Mouse (Mus musculus) duodenum, adult 2 months (tissue): ENCODE results near the gene Hist1h2ba. TPM values are rescaled to one million over a fixed set of nuclear protein-coding genes. Genes with fewer than 3 reads are reported as not detected.

Experiments used
- polyA plus RNA-seq: library from polyadenylated mRNA; depleted of rRNA; stranded (reverse); fragments of >200 nt; gene quantifications from 2 replicates; pipeline ENCODE4 v1.2.3, GENCODE M21; 2012; ENCODE audit warnings: low replicate concordance; rRNA removed

The Hist1h2ba gene
- not detected in 2 replicates for polyA plus RNA-seq

GRCm38 (mm10) chr13:23933421-23934210, at the start of gene Hist1h2ba:
Hist1h2ba (minus strand) TSS chr13:23934156.

DNA sequence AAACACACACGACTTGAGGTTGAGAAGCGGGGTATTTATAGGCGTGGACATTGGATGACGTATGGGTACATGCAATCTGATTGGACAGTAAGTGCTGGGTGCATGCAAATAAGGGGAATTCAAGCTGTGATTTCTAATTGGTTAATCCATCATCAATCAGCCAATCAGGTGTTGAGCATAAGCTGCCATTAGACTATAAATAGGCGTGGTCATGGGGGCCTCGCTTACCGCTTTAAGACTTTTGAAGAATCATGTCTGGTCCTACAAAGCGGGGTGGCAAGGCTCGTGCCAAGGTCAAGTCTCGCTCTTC, 210 bp upstream of the Hist1h2ba start, which contains the start of gene Hist1h2aa:
Hist1h2aa (plus strand) TSS at position 252 of the 310 bp plus-strand sequence.

DNA sequence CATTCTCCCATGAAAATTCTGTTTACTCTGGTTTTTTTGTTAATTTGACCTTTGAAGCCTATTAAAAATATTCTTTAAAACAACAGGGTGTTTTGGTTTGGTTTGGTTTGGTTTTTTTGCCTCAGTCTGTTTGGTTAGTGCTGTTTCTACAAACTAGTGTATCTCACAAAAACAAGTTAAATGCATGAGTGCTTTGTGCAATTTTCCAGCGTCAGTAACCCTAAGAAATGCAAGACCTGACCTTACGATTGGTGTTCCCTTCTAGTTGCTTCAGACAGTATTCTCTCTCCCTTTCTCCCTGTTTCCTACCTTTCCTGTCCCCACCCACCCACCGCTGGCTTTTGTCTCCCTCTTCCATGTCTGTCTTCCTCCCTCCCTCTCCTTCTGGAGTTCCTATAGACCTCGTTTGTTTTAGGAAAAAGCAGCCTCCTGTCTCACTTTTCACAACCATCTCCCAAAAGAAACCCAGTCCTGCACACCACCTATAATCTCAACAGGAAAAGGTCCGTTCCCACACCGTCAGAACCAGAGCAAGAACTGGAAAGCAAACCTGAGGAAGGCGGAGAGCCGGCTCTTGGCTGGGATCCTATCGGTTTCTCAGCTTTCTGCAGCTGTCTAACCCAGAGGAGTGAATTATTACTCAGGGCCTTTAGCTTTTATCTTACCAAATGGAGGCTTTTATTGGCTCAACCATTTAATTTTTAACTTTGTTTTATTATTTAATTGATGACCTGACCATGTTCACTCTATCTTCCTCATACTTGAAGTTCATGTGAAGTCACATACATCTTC, 19.4 kb downstream of the Hist1h2ba start, which contains the start of gene Slc17a4:
Slc17a4 (minus strand) TSS at position 634 of the 792 bp plus-strand sequence.

Other genes with a start within 250 kb of the Hist1h2ba start
- gene Hist1h2bc, start 250.0 kb downstream of the Hist1h2ba start, polyA plus RNA-seq, result 151 and 487 TPM in 2 replicates
- gene Hist1h1t, start 238.3 kb downstream of the Hist1h2ba start, polyA plus RNA-seq, result not detected in 2 replicates
- gene Hist1h4c, start 235.7 kb downstream of the Hist1h2ba start, polyA plus RNA-seq, result 4.4 and 18.3 TPM in 2 replicates
- 5.9 and 6.9 TPM in 2 replicates for gene Hfe, start 223.3 kb downstream of the Hist1h2ba start, polyA plus RNA-seq
- 19.5 and 49.1 TPM in 2 replicates for gene Hist1h1c, start 195.3 kb downstream of the Hist1h2ba start, polyA plus RNA-seq
- gene Hist1h3c, start 188.6 kb downstream of the Hist1h2ba start, polyA plus RNA-seq, result 35.9 and 40.8 TPM in 2 replicates
- 18.7 and 20.8 TPM in 2 replicates for gene Hist1h2bb, start 187.4 kb downstream of the Hist1h2ba start, polyA plus RNA-seq
- gene Hist1h2ab, start 183.0 kb downstream of the Hist1h2ba start, polyA plus RNA-seq, result 22.8 and 64.3 TPM in 2 replicates
- gene Hist1h3b, start 181.9 kb downstream of the Hist1h2ba start, polyA plus RNA-seq, result 30.7 and 39.7 TPM in 2 replicates
- 9.6 and 14.6 TPM in 2 replicates for gene Hist1h4b, start 177.1 kb downstream of the Hist1h2ba start, polyA plus RNA-seq
- gene Hist1h4a, start 172.9 kb downstream of the Hist1h2ba start, polyA plus RNA-seq, result 6.3 and 13.5 TPM in 2 replicates
- 21.3 and 31.3 TPM in 2 replicates for gene Hist1h3a, start 171.8 kb downstream of the Hist1h2ba start, polyA plus RNA-seq
- gene Hist1h1a, start 170.5 kb downstream of the Hist1h2ba start, polyA plus RNA-seq, result 0.74 and 1.2 TPM in 2 replicates
- gene Trim38, start 164.2 kb downstream of the Hist1h2ba start, polyA plus RNA-seq, result 0.71 and 3.3 TPM in 2 replicates
- gene Slc17a2, start 127.2 kb downstream of the Hist1h2ba start, polyA plus RNA-seq, result 0.06 TPM in 1 of 2 replicates, not detected in the other
- gene Slc17a3, start 94.7 kb downstream of the Hist1h2ba start, polyA plus RNA-seq, result not detected in 2 replicates
- gene Slc17a1, start 66.4 kb downstream of the Hist1h2ba start, polyA plus RNA-seq, result not detected in 2 replicates
- 8.6 and 29.0 TPM in 2 replicates for gene Slc17a4, start 19.1 kb downstream of the Hist1h2ba start, polyA plus RNA-seq
- gene Hist1h2aa, start 306 bp upstream of the Hist1h2ba start, polyA plus RNA-seq, result not detected in 2 replicates
- gene Scgn, start 57.1 kb upstream of the Hist1h2ba start, polyA plus RNA-seq, result 1.1 and 1.2 TPM in 2 replicates